Mouse (Mus musculus) olfactory bulb, adult 2 months (tissue): ENCODE measurements around the gene 1700029I15Rik. TPM values are rescaled to one million over a fixed set of nuclear protein-coding genes. Genes with fewer than 3 reads are reported as not detected.
A peak's percentile ranks its signal among the peaks of the same experiment; 100 is the strongest.

Experiments used
- H3K27ac ChIP-seq: fragments of 200-500 bp; 2 replicates; pipeline ENCODE4 v1.5.1; 2012; ENCODE audit warnings: low read depth, low read length; ENCODE audit not compliant: insufficient read depth
- H3K4me1 ChIP-seq: fragments of 200-500 bp; 2 replicates; pipeline ENCODE4 v1.6.1; 2012; ENCODE audit warnings: low read length; ENCODE audit not compliant: control insufficient read depth, insufficient read depth
- H3K4me3 ChIP-seq: fragments of 200-500 bp; 2 replicates; pipeline ENCODE4 v1.5.1; 2012; ENCODE audit warnings: mild to moderate bottlenecking, low read depth, low read length, moderate library complexity; ENCODE audit not compliant: insufficient read depth
- CTCF ChIP-seq: fragments of 200-500 bp; IDR thresholded peaks from 2 replicates; pipeline ENCODE4 v1.5.1; 2012; ENCODE audit warnings: low read depth, mild to moderate bottlenecking, low read length, moderate library complexity; ENCODE audit not compliant: insufficient read depth
- POLR2A ChIP-seq: fragments of 200-500 bp; IDR thresholded peaks from 2 replicates; pipeline ENCODE4 v1.6.1; 2012; ENCODE audit warnings: mild to moderate bottlenecking, low read depth, low read length, moderate library complexity; ENCODE audit not compliant: insufficient read depth
- WGBS: fragments of 180-500 bp; shearing (Covaris S2); methylation state at CpG from one replicate; pipeline ENCODE4 v1.1.7; 2018; 5-methylcytosine and 5-hydroxymethylcytosine counted together
- polyA plus RNA-seq: library from polyadenylated mRNA; stranded (reverse); fragments of >200 nt; gene quantifications from 2 replicates; pipeline ENCODE4 v1.2.4, GENCODE M21; 2012; ENCODE audit warnings: low replicate concordance; ENCODE audit not compliant: missing spikeins, insufficient read depth, insufficient read length

The 1700029I15Rik gene
- polyA plus RNA-seq, 1 experiment = not detected

GRCm38 (mm10) chr2:92427882-92428281, 45.5 kb downstream of the 1700029I15Rik start:
- no peak overlapping the region for H3K4me3 ChIP-seq
- 19% methylated on average over 6 of the region's 6 CpGs for WGBS
- peak overlapping the region; percentile 77 for H3K27ac ChIP-seq
- TF ChIP-seq CTCF (no peak), POLR2A (no peak)
- H3K4me1 ChIP-seq = peaks cover 56% of the 10 kb centered on the region

- TF ChIP-seq POLR2A (no peak), CTCF (no peak)
- 44% methylated on average over 2 of the region's 2 CpGs for WGBS
- H3K27ac ChIP-seq = 0 out of 2 replicates have a peak overlapping the region, but pooled peaks have one; percentile 47
- peaks cover 37% of the 10 kb centered on the region for H3K4me1 ChIP-seq
- H3K4me3 ChIP-seq = no peak overlapping the region
Observed at GRCm38 (mm10) chr2:92430089-92430488, 47.8 kb downstream of the 1700029I15Rik start.

- peak overlapping the region; percentile 88 for H3K27ac ChIP-seq
- no peak for TF ChIP-seq POLR2A
- no peak for TF ChIP-seq CTCF
- H3K4me3 ChIP-seq = peak overlapping the region; percentile 96
- H3K4me1 ChIP-seq = peaks cover 34% of the 10 kb centered on the region
- WGBS = 13% methylated on average over 21 of the region's 21 CpGs
Observed at GRCm38 (mm10) chr2:92430723-92431541, 48.6 kb downstream of the 1700029I15Rik start.

GRCm38 (mm10) chr2:92431611-92432179, 49.4 kb downstream of the 1700029I15Rik start:
- WGBS = 6% methylated on average over 11 of the region's 11 CpGs
- H3K4me1 ChIP-seq = peaks cover 28% of the 10 kb centered on the region

GRCm38 (mm10) chr2:92432299-92433295, 50.3 kb downstream of the 1700029I15Rik start:
- H3K27ac ChIP-seq = peak overlapping the region; percentile 88
- H3K4me3 ChIP-seq = peak overlapping the region; percentile 96
- 5% methylated on average over 17 of the region's 17 CpGs for WGBS
- H3K4me1 ChIP-seq = peaks cover 25% of the 10 kb centered on the region
- TF ChIP-seq POLR2A (no peak), CTCF (no peak)

More at GRCm38 (mm10) chr2:92431611-92432179, 49.4 kb downstream of the 1700029I15Rik start:
- peak overlapping the region; percentile 96 for H3K4me3 ChIP-seq
- peak overlapping the region; percentile 88 for H3K27ac ChIP-seq
- TF ChIP-seq CTCF = no peak
- 0 out of 2 replicates have a peak, but pooled peaks have one; percentile 6 for TF ChIP-seq POLR2A

GRCm38 (mm10) chr2:92433578-92434374, 51.4 kb downstream of the 1700029I15Rik start, which contains the start of gene Cry2:
Cry2 (minus strand) TSS chr2:92434043.
- under 1% methylated on average over 76 of the region's 76 CpGs for WGBS
- Histone ChIP-seq H3K4me1 (peaks cover 17% of the 10 kb centered on the region), H3K27ac (peak within 1 kb of the TSS; percentile 91), H3K4me3 (peak within 1 kb of the TSS; percentile 96)
- TF ChIP-seq CTCF = no peak
- TF ChIP-seq POLR2A = peak; percentile 97

- TF ChIP-seq POLR2A (no peak), CTCF (no peak)
Observed at GRCm38 (mm10) chr2:92434375-92434745, 52.0 kb downstream of the 1700029I15Rik start.

More at GRCm38 (mm10) chr2:92434375-92434745, 52.0 kb downstream of the 1700029I15Rik start:
- H3K4me3 ChIP-seq = peak overlapping the region; percentile 66
- H3K27ac ChIP-seq = peak overlapping the region; percentile 91
- H3K4me1 ChIP-seq = peaks cover 15% of the 10 kb centered on the region
- 1% methylated on average over 12 of the region's 12 CpGs for WGBS
